Mouse (Mus musculus): ENCODE results near the gene Abcc1. TPM values are rescaled to one million over a fixed set of nuclear protein-coding genes. Genes with fewer than 3 reads are reported as not detected.

Gene Abcc1
- total and polyA plus RNA-seq, 3 experiments, result 30.2 to 49.7 (median 37.4) TPM

DNA sequence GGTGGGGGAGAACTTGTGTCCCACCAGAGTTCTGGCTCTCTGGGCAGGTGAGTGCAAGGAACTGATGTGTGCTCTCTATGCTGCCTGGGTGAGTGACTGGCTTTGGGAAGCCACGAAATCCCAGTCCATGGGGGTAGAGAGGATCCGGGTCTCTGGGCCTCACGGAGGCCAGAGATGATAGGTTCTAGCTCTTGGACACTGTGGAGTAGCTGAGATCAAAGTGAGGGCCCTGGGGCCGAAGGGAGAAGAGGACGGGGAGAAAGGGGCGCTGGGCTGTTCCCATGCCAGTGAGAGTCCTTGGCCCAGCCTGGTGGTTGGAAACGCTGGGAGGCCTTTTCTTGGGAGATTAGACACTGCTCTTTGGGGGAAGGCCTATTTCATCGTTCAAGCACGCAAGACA, 53.8 kb downstream of the Abcc1 start:
- Histone ChIP-seq H3K27ac (ENCODE audit: insufficient read depth, low read depth) (no peak overlapping the region), H3K79me2 (replicated peaks; ENCODE audit: control insufficient read depth, extremely low read depth, insufficient read depth, poor library complexity, severe bottlenecking) (no peaks in the 10 kb centered on the region), H3K27me3 (replicated peaks) (no peaks in the 10 kb centered on the region), H3K4me3 (replicated peaks in 1 of 3; ENCODE audit: low read depth in 2 of 3, low read length in 2 of 3, poor library complexity in 1 of 3) (no peak overlapping the region), H3K9ac (ENCODE audit: insufficient read depth, low read depth) (no peak overlapping the region), H3K4me1 (ENCODE audit: control insufficient read depth in 1 of 2, insufficient read depth in 2 of 2) (no peaks in the 10 kb centered on the region), H3K9me3 (replicated peaks; ENCODE audit: low read length) (no peaks in the 10 kb centered on the region), H3K36me3 (replicated peaks in 1 of 2; ENCODE audit: control insufficient read depth in 1 of 2, insufficient read depth in 1 of 2, low read length in 1 of 2) (peaks cover 49 to 93% of the 10 kb centered on the region in 2 experiments), H3K4me2 (ENCODE audit: insufficient read depth, low read depth, poor library complexity, severe bottlenecking) (no peak overlapping the region)
- dilution Hi-C loops (cut with MboI; ENCODE audit: extremely low pct_ligation_motif_present, extremely low pct_unique_long_range_greater_than_20kb, low sequenced_read_pairs), result no loop called here
- no peak for DNase-seq (ENCODE audit: extremely low read depth)
- TF ChIP-seq MAX (IDR thresholded peaks at IDR 0.05; ENCODE audit: low read length) (no peak), JUN (IDR thresholded peaks at IDR 0.05; ENCODE audit: insufficient read depth, low read depth, low read length) (no peak), E2F4 (IDR thresholded peaks at IDR 0.05; ENCODE audit: insufficient replicate concordance, low read depth, low read length) (no peak), ZC3H11A (IDR thresholded peaks at IDR 0.05; ENCODE audit: low read depth, low read length) (no peak), BHLHE40 (IDR thresholded peaks at IDR 0.05; ENCODE audit: low read depth, low read length) (no peak), CHD1 (IDR thresholded peaks at IDR 0.05; ENCODE audit: low read depth, low read length) (no peak), RCOR1 (conservative IDR thresholded peaks at IDR 0.05; ENCODE audit: low read depth, low read length) (no peak), UBTF (IDR thresholded peaks at IDR 0.05; ENCODE audit: low read depth, low read length) (no peak), RAD21 (IDR thresholded peaks at IDR 0.05; ENCODE audit: low read depth, low read length) (no peak), USF1 (IDR thresholded peaks at IDR 0.05; ENCODE audit: low read depth, low read length) (no peak), TBP (conservative IDR thresholded peaks at IDR 0.05; ENCODE audit: low read depth, low read length) (no peak), IRF4 (IDR thresholded peaks at IDR 0.05; ENCODE audit: low read depth, low read length) (no peak), NELFE (IDR thresholded peaks at IDR 0.05; ENCODE audit: low read depth, low read length) (no peak), MAZ (IDR thresholded peaks at IDR 0.05; ENCODE audit: low read depth, low read length) (no peak), ETS1 (conservative IDR thresholded peaks at IDR 0.05; ENCODE audit: low read depth, low read length) (no peak), EP300 (IDR thresholded peaks at IDR 0.05; ENCODE audit: low read length) (no peak), NRF1 (IDR thresholded peaks at IDR 0.05; ENCODE audit: low read depth, low read length) (no peak), HCFC1 (IDR thresholded peaks at IDR 0.05; ENCODE audit: low read depth, low read length) (no peak)
- in situ Hi-C loops (cut with MboI; ENCODE audit: low pct_ligation_motif_present, low pct_unique_long_range_greater_than_20kb, low sequenced_read_pairs), result no loop called here

- in situ Hi-C loops (cut with MboI; ENCODE audit: low pct_ligation_motif_present, low pct_unique_long_range_greater_than_20kb, low sequenced_read_pairs), result no loop called here
- Histone ChIP-seq H3K9ac (ENCODE audit: insufficient read depth, low read depth) (no peak overlapping the region), H3K4me1 (ENCODE audit: control insufficient read depth in 1 of 2, insufficient read depth in 2 of 2) (no peaks in the 10 kb centered on the region), H3K4me3 (replicated peaks in 1 of 3; ENCODE audit: low read depth in 2 of 3, low read length in 2 of 3, poor library complexity in 1 of 3) (no peak overlapping the region), H3K27ac (ENCODE audit: insufficient read depth, low read depth) (no peak overlapping the region), H3K4me2 (ENCODE audit: insufficient read depth, low read depth, poor library complexity, severe bottlenecking) (no peak overlapping the region), H3K36me3 (replicated peaks in 1 of 2; ENCODE audit: control insufficient read depth in 1 of 2, insufficient read depth in 1 of 2, low read length in 1 of 2) (peaks cover 39 to 90% of the 10 kb centered on the region in 2 experiments), H3K79me2 (replicated peaks; ENCODE audit: control insufficient read depth, extremely low read depth, insufficient read depth, poor library complexity, severe bottlenecking) (no peaks in the 10 kb centered on the region), H3K27me3 (replicated peaks) (no peaks in the 10 kb centered on the region), H3K9me3 (replicated peaks; ENCODE audit: low read length) (no peaks in the 10 kb centered on the region)
- TF ChIP-seq SIN3A (IDR thresholded peaks at IDR 0.05; ENCODE audit: low read length), result no peak
- TF ChIP-seq TBP (conservative IDR thresholded peaks at IDR 0.05; ENCODE audit: low read depth, low read length), result no peak
- TF ChIP-seq USF2 (conservative IDR thresholded peaks at IDR 0.05; ENCODE audit: low read depth, low read length), result no peak
- no peak for TF ChIP-seq ELF1 (IDR thresholded peaks at IDR 0.05; ENCODE audit: low read depth, low read length)
- TF ChIP-seq EP300 (IDR thresholded peaks at IDR 0.05; ENCODE audit: low read length), result no peak
- TF ChIP-seq ZC3H11A (IDR thresholded peaks at IDR 0.05; ENCODE audit: low read depth, low read length), result no peak
- TF ChIP-seq POLR2AphosphoS2 (IDR thresholded peaks at IDR 0.05; ENCODE audit: low read depth, low read length), result no peak
- no peak for TF ChIP-seq MAZ (IDR thresholded peaks at IDR 0.05; ENCODE audit: low read depth, low read length)
- no peak for TF ChIP-seq MAX (IDR thresholded peaks at IDR 0.05; ENCODE audit: low read length)
- TF ChIP-seq SMC3 (IDR thresholded peaks at IDR 0.05; ENCODE audit: low read depth, low read length), result no peak
- no peak for TF ChIP-seq USF1 (IDR thresholded peaks at IDR 0.05; ENCODE audit: low read depth, low read length)
- no peak for TF ChIP-seq MXI1 (IDR thresholded peaks at IDR 0.05; ENCODE audit: low read depth, low read length)
- no peak for TF ChIP-seq RCOR1 (conservative IDR thresholded peaks at IDR 0.05; ENCODE audit: low read depth, low read length)
- DNase-seq (ENCODE audit: extremely low read depth), result no peak
- dilution Hi-C loops (cut with MboI; ENCODE audit: extremely low pct_ligation_motif_present, extremely low pct_unique_long_range_greater_than_20kb, low sequenced_read_pairs), result no loop called here
Measured at GRCm38 (mm10) chr16:14416957-14417618, 55.7 kb downstream of the Abcc1 start.
